Mouse (Mus musculus) frontal cortex, postnatal 14 days (tissue): Measurements from ENCODE around the gene Msmo1.

Experiments
- DNase-seq, 2 experiments: peaks; one replicate each; pipeline ENCODE4 v3.0.0; 2022; ENCODE audit warnings: low spot score in 2 of 2

The Msmo1 gene

GRCm38 (mm10) chr8:64733271-64733943 is at the start of gene Msmo1:
Msmo1 (minus strand) TSS chr8:64733792.
- peak; percentile 97 to 98 for DNase-seq

GRCm38 (mm10) chr8:64781947-64782346 is 48.4 kb upstream of the Msmo1 start:
- DNase-seq = no peak

GRCm38 (mm10) chr8:64777925-64778324 is 44.3 kb upstream of the Msmo1 start:
- no peak for DNase-seq

GRCm38 (mm10) chr8:64774136-64774535 is 40.5 kb upstream of the Msmo1 start:
- no peak for DNase-seq

- DNase-seq = no peak
Observed at GRCm38 (mm10) chr8:64770814-64771213, 37.2 kb upstream of the Msmo1 start.

GRCm38 (mm10) chr8:64769586-64769985 is 36.0 kb upstream of the Msmo1 start:
- DNase-seq = no peak

GRCm38 (mm10) chr8:64768645-64769044 is 35.1 kb upstream of the Msmo1 start:
- no peak for DNase-seq

- no peak for DNase-seq
Observed at GRCm38 (mm10) chr8:64767047-64767446, 33.5 kb upstream of the Msmo1 start.

GRCm38 (mm10) chr8:64764075-64764474 is 30.5 kb upstream of the Msmo1 start:
- DNase-seq = no peak

- no peak for DNase-seq
Observed at GRCm38 (mm10) chr8:64762751-64763150, 29.2 kb upstream of the Msmo1 start.

- DNase-seq = no peak
Observed at GRCm38 (mm10) chr8:64761430-64761829, 27.8 kb upstream of the Msmo1 start.

- DNase-seq = no peak
Observed at GRCm38 (mm10) chr8:64757956-64758355, 24.4 kb upstream of the Msmo1 start.

GRCm38 (mm10) chr8:64746215-64747058 is 12.8 kb upstream of the Msmo1 start:
- DNase-seq = no peak

GRCm38 (mm10) chr8:64740547-64741211 is 7.1 kb upstream of the Msmo1 start:
- DNase-seq = no peak

GRCm38 (mm10) chr8:64738916-64739315 is 5.3 kb upstream of the Msmo1 start:
- DNase-seq = no peak

GRCm38 (mm10) chr8:64736767-64737323 is 3.3 kb upstream of the Msmo1 start:
- no peak for DNase-seq

- no peak for DNase-seq
Observed at GRCm38 (mm10) chr8:64735161-64735560, 1.6 kb upstream of the Msmo1 start.

- no peak for DNase-seq
Observed at GRCm38 (mm10) chr8:64732596-64732995, 996 bp downstream of the Msmo1 start.

- DNase-seq = no peak
Observed at GRCm38 (mm10) chr8:64728156-64728555, 5.4 kb downstream of the Msmo1 start.

- DNase-seq = no peak
Observed at GRCm38 (mm10) chr8:64726190-64726695, 7.3 kb downstream of the Msmo1 start.

GRCm38 (mm10) chr8:64723206-64723605 is 10.4 kb downstream of the Msmo1 start:
- no peak for DNase-seq

- DNase-seq = no peak
Observed at GRCm38 (mm10) chr8:64717868-64718267, 15.7 kb downstream of the Msmo1 start.
